ENCODE assay signal across 11 mouse cellular contexts in the genomic region with DNA sequence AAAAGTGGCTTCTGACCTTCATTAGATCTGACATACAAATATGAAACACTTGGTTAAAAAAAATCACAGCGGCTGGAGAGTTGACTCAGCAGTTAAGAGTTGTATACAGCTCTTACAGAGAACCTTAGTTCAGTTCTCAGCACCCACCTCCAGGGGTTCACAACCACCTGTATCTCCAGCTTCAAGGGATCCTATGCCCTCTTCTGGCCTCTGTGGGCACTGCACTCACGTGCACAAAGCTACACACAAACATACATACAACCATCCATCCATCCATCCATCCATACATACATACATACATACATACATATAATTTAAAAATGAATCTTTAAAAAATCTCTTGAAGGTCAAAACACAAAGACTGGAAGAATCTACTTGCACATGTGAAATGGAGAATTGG.
"Had no signal": no experiment of that assay in that cellular context is flagged by ENCODE, and none has a peak within 500 bp of the region (broad histone marks: within the 10 kb centered on the region; RNA-seq: fewer than 3 reads in every experiment).

No protein-coding gene starts in this region.

- H3K9ac ChIP-seq: kidney, embryonic 15.5 days; limb, embryonic 15.5 days; liver, embryonic 13.5 days; midbrain, embryonic 15.5 days; stomach, embryonic 15.5 days had no signal

- H3K4me2 ChIP-seq: kidney, embryonic 15.5 days; limb, embryonic 15.5 days; liver, embryonic 13.5 days; midbrain, embryonic 15.5 days; stomach, embryonic 15.5 days had no signal

- H3K4me3 ChIP-seq: kidney, embryonic 15.5 days; limb, embryonic 15.5 days; liver, embryonic 13.5 days; midbrain, embryonic 15.5 days; stomach, embryonic 15.5 days had no signal

- DNase-seq: kidney, postnatal 14 days; layer of hippocampus, postnatal 36 days; liver, embryonic 13.5 days; lung, adult 18-20 months; lung, postnatal 36 days; right cerebral cortex, postnatal 14 days; thymus, postnatal 36 days had no signal

- H3K27ac ChIP-seq: kidney, embryonic 15.5 days; limb, embryonic 15.5 days; liver, embryonic 13.5 days; midbrain, embryonic 15.5 days; stomach, embryonic 15.5 days had no signal

- H3K4me1 ChIP-seq: kidney, embryonic 15.5 days; limb, embryonic 15.5 days; liver, embryonic 13.5 days; stomach, embryonic 15.5 days had no signal

- H3K27me3 ChIP-seq: kidney, embryonic 15.5 days; limb, embryonic 15.5 days; liver, embryonic 13.5 days; midbrain, embryonic 15.5 days; stomach, embryonic 15.5 days had no signal

- H3K36me3 ChIP-seq: kidney, embryonic 15.5 days; limb, embryonic 15.5 days; liver, embryonic 13.5 days; midbrain, embryonic 15.5 days; stomach, embryonic 15.5 days had no signal

- H3K9me3 ChIP-seq: kidney, embryonic 15.5 days; limb, embryonic 15.5 days; liver, embryonic 13.5 days; stomach, embryonic 15.5 days had no signal
